Mouse (Mus musculus) stomach, postnatal 0 days (tissue): ENCODE data around the gene Slc15a4.

Source experiments
- CTCF ChIP-seq: IDR thresholded peaks from 2 replicates; pipeline ENCODE4 v1.5.1; 2016; ENCODE audit warnings: antibody characterized with exemption, low read depth, mild to moderate bottlenecking, moderate library complexity
- EP300 ChIP-seq: optimal IDR thresholded peaks from 2 replicates; pipeline ENCODE3; 2016; ENCODE audit warnings: antibody characterized with exemption

DNA sequence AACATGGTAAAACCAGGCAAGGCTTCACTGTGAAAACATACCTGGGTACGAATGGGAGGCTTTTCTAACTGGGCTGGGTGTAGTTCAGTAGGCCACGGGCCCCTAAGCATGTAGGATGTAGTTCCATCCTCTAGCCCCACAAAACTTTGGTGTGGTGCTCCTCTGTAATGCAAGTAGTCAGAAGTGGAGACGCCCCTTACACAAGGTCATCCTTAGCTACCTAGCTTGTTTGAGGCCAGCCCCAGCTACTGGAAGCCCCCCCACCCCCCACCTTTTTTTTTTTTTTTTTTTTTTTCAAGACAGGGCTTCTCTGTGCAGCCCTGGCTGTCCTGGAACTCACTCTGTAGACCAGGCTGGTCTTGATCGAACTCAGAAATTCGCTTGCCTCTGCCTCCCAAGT, 28.3 kb upstream of the Slc15a4 start:
- no peak for TF ChIP-seq EP300
- TF ChIP-seq CTCF = no peak
